Mouse (Mus musculus) myocyte (in vitro differentiated cells): Measurements from ENCODE around the gene Rpl23. TPM values are rescaled to one million over a fixed set of nuclear protein-coding genes. Genes with fewer than 3 reads are reported as not detected.
"Not testable (repeated sequence)": the region's sequence is repeated elsewhere in the genome, so short reads cannot be mapped to it uniquely, and the experiment has no call there.

Source experiments
- H3K27me3 ChIP-seq: one replicate; pipeline ENCODE4 v1.6.1; 2011; ENCODE audit not compliant: control insufficient read depth, insufficient read depth, insufficient read length
- H3K36me3 ChIP-seq: one replicate; pipeline ENCODE4 v1.6.1; 2011; ENCODE audit not compliant: control insufficient read depth, insufficient read depth
- H3K4me2 ChIP-seq: one replicate; pipeline ENCODE4 v1.6.1; 2011; ENCODE audit warnings: low read depth, control low read depth
- H3K4me3 ChIP-seq: one replicate; pipeline ENCODE4 v1.5.1; 2011; ENCODE audit warnings: mild to moderate bottlenecking, control low read depth, moderate library complexity
- H3K79me2 ChIP-seq: one replicate; pipeline ENCODE4 v1.6.1; 2011; ENCODE audit not compliant: control insufficient read depth, insufficient read depth
- H3ac ChIP-seq: one replicate; pipeline ENCODE4 v1.6.1; 2011; ENCODE audit not compliant: control insufficient read depth, insufficient read length
- CEBPB ChIP-seq: IDR thresholded peaks from 2 replicates; pipeline ENCODE4 v1.6.1; 2011; ENCODE audit warnings: mild to moderate bottlenecking, moderate library complexity; ENCODE audit not compliant: poor library complexity, insufficient read depth, severe bottlenecking
- E2F4 ChIP-seq: IDR thresholded peaks from one replicate; pipeline ENCODE4 v1.6.1; 2011; ENCODE audit warnings: mild to moderate bottlenecking, control low read depth, moderate library complexity; ENCODE audit not compliant: insufficient read depth
- MAX ChIP-seq: IDR thresholded peaks from one replicate; pipeline ENCODE4 v1.6.1; 2011; ENCODE audit warnings: low read depth, mild to moderate bottlenecking, control low read depth
- MYOD1 ChIP-seq, 3 experiments: IDR thresholded peaks; one replicate each; pipeline ENCODE4 v1.6.1; 2011; ENCODE audit warnings: control low read depth in 2 of 3, low read depth in 2 of 3, mild to moderate bottlenecking in 2 of 3, moderate library complexity in 1 of 3; ENCODE audit not compliant: insufficient read length in 2 of 3, control insufficient read depth in 1 of 3
- MYOG ChIP-seq, 3 experiments: IDR thresholded peaks; one replicate each; pipeline ENCODE4 v1.6.1; 2011; ENCODE audit warnings: control low read depth in 2 of 3, low read depth in 2 of 3, mild to moderate bottlenecking in 2 of 3; ENCODE audit not compliant: insufficient read length in 2 of 3, control insufficient read depth in 1 of 3, insufficient read depth in 1 of 3
- POLR2A ChIP-seq: IDR thresholded peaks from one replicate; pipeline ENCODE4 v1.6.1; 2011; ENCODE audit warnings: low read depth, mild to moderate bottlenecking, control low read depth, moderate library complexity; ENCODE audit not compliant: insufficient read length
- POLR2AphosphoS2 ChIP-seq: IDR thresholded peaks from one replicate; pipeline ENCODE4 v1.6.1; 2011; ENCODE audit warnings: low read depth, control low read depth; ENCODE audit not compliant: insufficient read length
- REST ChIP-seq: IDR thresholded peaks from one replicate; pipeline ENCODE4 v1.6.1; 2011; ENCODE audit warnings: mild to moderate bottlenecking, control low read depth, moderate library complexity; ENCODE audit not compliant: insufficient read depth, insufficient read length
- SRF ChIP-seq: IDR thresholded peaks from one replicate; pipeline ENCODE4 v1.6.1; 2011; ENCODE audit warnings: low read depth; ENCODE audit not compliant: control insufficient read depth, insufficient read length
- TCF12 ChIP-seq: IDR thresholded peaks from one replicate; pipeline ENCODE4 v1.6.1; 2011; ENCODE audit warnings: mild to moderate bottlenecking, control low read depth; ENCODE audit not compliant: poor library complexity, insufficient read depth, severe bottlenecking
- TCF3 ChIP-seq: IDR thresholded peaks from one replicate; pipeline ENCODE4 v1.6.1; 2011; ENCODE audit warnings: low read depth, control low read depth; ENCODE audit not compliant: insufficient read length
- USF1 ChIP-seq: IDR thresholded peaks from one replicate; pipeline ENCODE4 v1.6.1; 2011; ENCODE audit warnings: low read depth, mild to moderate bottlenecking, control low read depth, moderate library complexity
- polyA plus RNA-seq: library from polyadenylated mRNA; unstranded; fragments of >200 nt; fragmentation: generic; extraction: Trizol; gene quantifications from one replicate; pipeline ENCODE4 v1.2.1, GENCODE M21; 2012; ENCODE audit warnings: missing spikeins

The Rpl23 gene
- polyA plus RNA-seq, 1 experiment, result 1,321 TPM

GRCm38 (mm10) chr11:97798083-97798435, 15.8 kb upstream of the Rpl23 start:
- no peak overlapping the region for H3ac ChIP-seq
- no peaks in the 10 kb centered on the region for H3K27me3 ChIP-seq
- peaks cover 27% of the 10 kb centered on the region for H3K79me2 ChIP-seq
- no peak for TF ChIP-seq POLR2A
- no peak for TF ChIP-seq SRF
- no peak for TF ChIP-seq MYOG (IDR thresholded peaks at IDR 0.05; ENCODE audit: control insufficient read depth in 1 of 3, insufficient read depth in 1 of 3, insufficient read length in 2 of 3, low read depth in 2 of 3)
- no peak for TF ChIP-seq MYOD1 (IDR thresholded peaks at IDR 0.05; ENCODE audit: control insufficient read depth in 1 of 3, insufficient read length in 2 of 3, low read depth in 2 of 3)
- H3K36me3 ChIP-seq, result no peaks in the 10 kb centered on the region
- H3K4me3 ChIP-seq, result no peak overlapping the region
- peak overlapping the region; percentile 46 for H3K4me2 ChIP-seq

- H3K4me2 ChIP-seq, result peak overlapping the region; percentile 46
- no peak overlapping the region for H3ac ChIP-seq
- H3K4me3 ChIP-seq, result no peak overlapping the region
- H3K79me2 ChIP-seq, result peaks cover 22% of the 10 kb centered on the region
- no peaks in the 10 kb centered on the region for H3K27me3 ChIP-seq
- TF ChIP-seq CEBPB (0 out of 2 replicates have a peak, but pooled peaks have one; percentile 23), MYOD1 (IDR thresholded peaks at IDR 0.05; ENCODE audit: control insufficient read depth in 1 of 3, insufficient read length in 2 of 3, low read depth in 2 of 3) (no peak), SRF (peak; percentile 83)
- H3K36me3 ChIP-seq, result no peaks in the 10 kb centered on the region
These were observed 15.3 kb upstream of the Rpl23 start for GRCm38 (mm10) chr11:97797369-97798082.

GRCm38 (mm10) chr11:97796910-97797309, 14.7 kb upstream of the Rpl23 start:
- no peak overlapping the region for H3K4me2 ChIP-seq
- TF ChIP-seq CEBPB (0 out of 2 replicates have a peak, but pooled peaks have one; percentile 18), SRF (no peak)
- H3K36me3 ChIP-seq, result no peaks in the 10 kb centered on the region
- no peaks in the 10 kb centered on the region for H3K27me3 ChIP-seq
- no peak overlapping the region for H3K4me3 ChIP-seq
- H3K79me2 ChIP-seq, result peaks cover 16% of the 10 kb centered on the region
- no peak overlapping the region for H3ac ChIP-seq

- no peak overlapping the region for H3ac ChIP-seq
- H3K27me3 ChIP-seq, result no peaks in the 10 kb centered on the region
- no peak overlapping the region for H3K4me2 ChIP-seq
- peak; percentile 44 for TF ChIP-seq USF1
- TF ChIP-seq SRF, result no peak
- no peak for TF ChIP-seq TCF3
- no peak for TF ChIP-seq POLR2A
- TF ChIP-seq REST, result no peak
- H3K36me3 ChIP-seq, result no peaks in the 10 kb centered on the region
- H3K79me2 ChIP-seq, result no peaks in the 10 kb centered on the region
- no peak overlapping the region for H3K4me3 ChIP-seq
These were observed 10.9 kb upstream of the Rpl23 start for GRCm38 (mm10) chr11:97793165-97793564.

GRCm38 (mm10) chr11:97790778-97791438, 8.7 kb upstream of the Rpl23 start:
- H3ac ChIP-seq, H3K27me3 ChIP-seq, H3K4me3 ChIP-seq, H3K36me3 ChIP-seq, H3K79me2 ChIP-seq, H3K4me2 ChIP-seq: not testable (repeated sequence)

- no peak overlapping the region for H3K4me2 ChIP-seq
- no peaks in the 10 kb centered on the region for H3K36me3 ChIP-seq
- H3K4me3 ChIP-seq, result no peak overlapping the region
- H3K79me2 ChIP-seq, result no peaks in the 10 kb centered on the region
- TF ChIP-seq TCF3 (no peak), MYOG (IDR thresholded peaks at IDR 0.05; ENCODE audit: control insufficient read depth in 1 of 3, insufficient read depth in 1 of 3, insufficient read length in 2 of 3, low read depth in 2 of 3) (no peak), SRF (no peak), POLR2A (no peak), MAX (no peak), E2F4 (no peak), CEBPB (no peak), TCF12 (no peak), MYOD1 (IDR thresholded peaks at IDR 0.05; ENCODE audit: control insufficient read depth in 1 of 3, insufficient read length in 2 of 3, low read depth in 2 of 3) (no peak), REST (no peak), USF1 (no peak), POLR2AphosphoS2 (no peak)
- H3K27me3 ChIP-seq, result no peaks in the 10 kb centered on the region
- no peak overlapping the region for H3ac ChIP-seq
These were observed 7.5 kb upstream of the Rpl23 start for GRCm38 (mm10) chr11:97789727-97790126.
